Mouse (Mus musculus) midbrain, embryonic 16.5 days (tissue): ENCODE measurements at regions not wholly inside any gene's neighbourhood (a gene's known extent, or its start where the extent isn't known, plus 50 kb on each side); places are given as distances from the start of the nearest gene placed in this dataset.

Source experiments
- ATAC-seq: fragments of 200-750 bp; cut with Nextera tagmentation; 2 replicates; pipeline ENCODE4 v1.8.0; 2017; ENCODE audit warnings: moderate TSS enrichment
- H3K27ac ChIP-seq: fragments of 300-500 bp; sonication (generic); 2 replicates; pipeline ENCODE4 v1.5.1; 2014; ENCODE audit warnings: mild to moderate bottlenecking, low read length, mixed read lengths
- H3K27me3 ChIP-seq: fragments of 300-500 bp; sonication (generic); 2 replicates; pipeline ENCODE4 v1.6.1; 2014; ENCODE audit warnings: low read depth, low read length, mixed read lengths; ENCODE audit not compliant: control insufficient read depth, insufficient read depth
- H3K36me3 ChIP-seq: fragments of 300-500 bp; sonication (generic); 2 replicates; pipeline ENCODE4 v1.6.1; 2014; ENCODE audit warnings: mild to moderate bottlenecking, low read length, moderate library complexity, mixed read lengths; ENCODE audit not compliant: control insufficient read depth, insufficient read depth
- H3K4me1 ChIP-seq: fragments of 300-500 bp; sonication (generic); 2 replicates; pipeline ENCODE4 v1.6.1; 2014; ENCODE audit warnings: mild to moderate bottlenecking, low read length, mixed read lengths; ENCODE audit not compliant: control insufficient read depth, insufficient read depth
- H3K4me2 ChIP-seq: fragments of 300-500 bp; sonication (generic); 2 replicates; pipeline ENCODE4 v1.6.1; 2014; ENCODE audit warnings: mild to moderate bottlenecking, low read length, mixed read lengths
- H3K4me3 ChIP-seq: fragments of 300-500 bp; sonication (generic); 2 replicates; pipeline ENCODE4 v1.5.1; 2014; ENCODE audit warnings: low read depth, mild to moderate bottlenecking, low read length, moderate library complexity, mixed read lengths
- H3K9ac ChIP-seq: fragments of 300-500 bp; sonication (generic); 2 replicates; pipeline ENCODE4 v1.6.1; 2014; ENCODE audit warnings: low read depth, low read length, mixed read lengths
- H3K9me3 ChIP-seq: fragments of 300-500 bp; sonication (generic); replicated peaks from 2 replicates; pipeline ENCODE4 v1.6.1; 2014; ENCODE audit warnings: mild to moderate bottlenecking, low read length, mixed read lengths; ENCODE audit not compliant: control insufficient read depth, poor library complexity, severe bottlenecking
- WGBS: fragments of 180-500 bp; shearing (Covaris S2); extraction: QIAGEN DNeasy Blood & Tissue Kit; methylation state at CpG from one replicate; pipeline ENCODE4 v1.1.7; 2014; 5-methylcytosine and 5-hydroxymethylcytosine counted together

GRCm38 (mm10) chr14:99383170-99383569 is 84.7 kb downstream of the Klf5 start:
- Histone ChIP-seq H3K4me3 (no peak overlapping the region), H3K27ac (no peak overlapping the region), H3K4me2 (no peak overlapping the region), H3K36me3 (no peaks in the 10 kb centered on the region), H3K9ac (no peak overlapping the region), H3K27me3 (no peaks in the 10 kb centered on the region), H3K9me3 (no peaks in the 10 kb centered on the region), H3K4me1 (no peaks in the 10 kb centered on the region)
- WGBS = 90% methylated on average over 6 of the region's 6 CpGs
- ATAC-seq = no peak

GRCm38 (mm10) chr14:99387581-99387980 is 89.1 kb downstream of the Klf5 start:
- ATAC-seq = no peak
- 93% methylated on average over 6 of the region's 6 CpGs for WGBS

GRCm38 (mm10) chr14:99389306-99389705 is 90.8 kb downstream of the Klf5 start:
- WGBS = 91% methylated on average over 5 of the region's 5 CpGs

More at GRCm38 (mm10) chr14:99387581-99387980, 89.1 kb downstream of the Klf5 start:
- Histone ChIP-seq H3K4me2 (no peak overlapping the region), H3K36me3 (no peaks in the 10 kb centered on the region), H3K27ac (no peak overlapping the region), H3K9ac (no peak overlapping the region), H3K27me3 (no peaks in the 10 kb centered on the region), H3K9me3 (no peaks in the 10 kb centered on the region), H3K4me3 (no peak overlapping the region), H3K4me1 (no peaks in the 10 kb centered on the region)

GRCm38 (mm10) chr14:99391700-99392099 is 93.2 kb downstream of the Klf5 start:
- H3K4me2 ChIP-seq = no peak overlapping the region
- no peaks in the 10 kb centered on the region for H3K9me3 ChIP-seq
- H3K9ac ChIP-seq = no peak overlapping the region
- WGBS = 90% methylated on average over 7 of the region's 7 CpGs
- H3K4me1 ChIP-seq = no peaks in the 10 kb centered on the region
- H3K4me3 ChIP-seq = no peak overlapping the region
- no peaks in the 10 kb centered on the region for H3K27me3 ChIP-seq
- ATAC-seq = no peak
- no peak overlapping the region for H3K27ac ChIP-seq
- no peaks in the 10 kb centered on the region for H3K36me3 ChIP-seq

More at GRCm38 (mm10) chr14:99389306-99389705, 90.8 kb downstream of the Klf5 start:
- no peak overlapping the region for H3K4me2 ChIP-seq
- no peaks in the 10 kb centered on the region for H3K9me3 ChIP-seq
- no peak overlapping the region for H3K9ac ChIP-seq
- no peaks in the 10 kb centered on the region for H3K27me3 ChIP-seq
- no peaks in the 10 kb centered on the region for H3K4me1 ChIP-seq
- ATAC-seq = no peak
- H3K27ac ChIP-seq = no peak overlapping the region
- no peaks in the 10 kb centered on the region for H3K36me3 ChIP-seq
- H3K4me3 ChIP-seq = no peak overlapping the region

- H3K4me1 ChIP-seq = no peaks in the 10 kb centered on the region
- H3K36me3 ChIP-seq = no peaks in the 10 kb centered on the region
- no peaks in the 10 kb centered on the region for H3K9me3 ChIP-seq
- no peak overlapping the region for H3K27ac ChIP-seq
- H3K9ac ChIP-seq = no peak overlapping the region
- no peak overlapping the region for H3K4me2 ChIP-seq
- no peak overlapping the region for H3K4me3 ChIP-seq
- ATAC-seq = no peak
- no peaks in the 10 kb centered on the region for H3K27me3 ChIP-seq
- 91% methylated on average over 2 of the region's 2 CpGs for WGBS
These were observed 94.3 kb downstream of the Klf5 start for GRCm38 (mm10) chr14:99392813-99393212.

GRCm38 (mm10) chr14:99393611-99394010 is 95.1 kb downstream of the Klf5 start:
- H3K4me3 ChIP-seq = no peak overlapping the region
- ATAC-seq = no peak
- H3K36me3 ChIP-seq = no peaks in the 10 kb centered on the region
- H3K9ac ChIP-seq = no peak overlapping the region
- no peaks in the 10 kb centered on the region for H3K9me3 ChIP-seq
- no peaks in the 10 kb centered on the region for H3K27me3 ChIP-seq
- no peaks in the 10 kb centered on the region for H3K4me1 ChIP-seq
- H3K27ac ChIP-seq = no peak overlapping the region
- H3K4me2 ChIP-seq = no peak overlapping the region
- 93% methylated on average over 8 of the region's 8 CpGs for WGBS

- Histone ChIP-seq H3K9me3 (no peaks in the 10 kb centered on the region), H3K27ac (no peak overlapping the region), H3K4me1 (no peaks in the 10 kb centered on the region), H3K36me3 (no peaks in the 10 kb centered on the region), H3K27me3 (no peaks in the 10 kb centered on the region), H3K9ac (no peak overlapping the region), H3K4me3 (no peak overlapping the region), H3K4me2 (no peak overlapping the region)
- 80% methylated on average over 6 of the region's 6 CpGs for WGBS
- ATAC-seq = no peak
These were observed 104.8 kb downstream of the Klf5 start for GRCm38 (mm10) chr14:99403155-99403726.

- no peak overlapping the region for H3K27ac ChIP-seq
- no peaks in the 10 kb centered on the region for H3K27me3 ChIP-seq
- no peak overlapping the region for H3K9ac ChIP-seq
- no peak overlapping the region for H3K4me2 ChIP-seq
- no peak overlapping the region for H3K4me3 ChIP-seq
- no peaks in the 10 kb centered on the region for H3K9me3 ChIP-seq
- ATAC-seq = no peak
- 86% methylated on average over 5 of the region's 5 CpGs for WGBS
- no peaks in the 10 kb centered on the region for H3K36me3 ChIP-seq
- no peaks in the 10 kb centered on the region for H3K4me1 ChIP-seq
These were observed 106.7 kb downstream of the Klf5 start for GRCm38 (mm10) chr14:99405228-99405627.

GRCm38 (mm10) chr14:99411835-99412234 is 113.3 kb downstream of the Klf5 start:
- no peaks in the 10 kb centered on the region for H3K27me3 ChIP-seq
- H3K4me1 ChIP-seq = no peaks in the 10 kb centered on the region
- H3K4me2 ChIP-seq = no peak overlapping the region
- H3K9ac ChIP-seq = no peak overlapping the region
- H3K4me3 ChIP-seq = no peak overlapping the region
- H3K9me3 ChIP-seq = no peaks in the 10 kb centered on the region
- no peak for ATAC-seq
- WGBS = 80% methylated on average over 5 of the region's 5 CpGs
- no peak overlapping the region for H3K27ac ChIP-seq
- H3K36me3 ChIP-seq = no peaks in the 10 kb centered on the region
